Mouse (Mus musculus) C2C12 (cell line): Measurements from ENCODE around the gene Ctdspl. TPM values are rescaled to one million over a fixed set of nuclear protein-coding genes. Genes with fewer than 3 reads are reported as not detected.

Experiments used
- H3K27me3 ChIP-seq: one replicate; pipeline ENCODE4 v1.6.1; 2011; ENCODE audit not compliant: control insufficient read depth, insufficient read depth, insufficient read length
- H3K36me3 ChIP-seq: one replicate; pipeline ENCODE4 v1.6.1; 2011; ENCODE audit not compliant: control insufficient read depth, insufficient read depth
- H3K4me3 ChIP-seq: one replicate; pipeline ENCODE4 v1.5.1; 2011; ENCODE audit warnings: mild to moderate bottlenecking, control low read depth; ENCODE audit not compliant: poor library complexity, insufficient read depth, severe bottlenecking
- H3K79me2 ChIP-seq: one replicate; pipeline ENCODE4 v1.6.1; 2011; ENCODE audit not compliant: control insufficient read depth, insufficient read depth
- H3K79me3 ChIP-seq: one replicate; pipeline ENCODE4 v1.6.1; 2011; ENCODE audit warnings: low read depth, control low read depth
- H3ac ChIP-seq: one replicate; pipeline ENCODE3; 2011; ENCODE audit warnings: low read depth; ENCODE audit not compliant: control insufficient read depth, insufficient read length
- CEBPB ChIP-seq: IDR thresholded peaks from one replicate; pipeline ENCODE4 v1.6.1; 2011; ENCODE audit warnings: low read depth, mild to moderate bottlenecking, control low read depth, moderate library complexity
- CTCF ChIP-seq: IDR thresholded peaks from one replicate; pipeline ENCODE4 v1.5.1; 2011; ENCODE audit not compliant: control insufficient read depth, insufficient read depth, insufficient read length
- FOSL1 ChIP-seq: IDR thresholded peaks from one replicate; pipeline ENCODE4 v1.8.0; 2011; ENCODE audit warnings: mild to moderate bottlenecking, low read length; ENCODE audit not compliant: poor library complexity, insufficient read depth, severe bottlenecking
- MAX ChIP-seq: IDR thresholded peaks from one replicate; pipeline ENCODE4 v1.6.1; 2011; ENCODE audit warnings: mild to moderate bottlenecking, control low read depth
- MYOD1 ChIP-seq: IDR thresholded peaks from one replicate; pipeline ENCODE4 v1.6.1; 2011; ENCODE audit warnings: low read depth; ENCODE audit not compliant: control insufficient read depth, insufficient read length
- MYOG ChIP-seq: IDR thresholded peaks from one replicate; pipeline ENCODE4 v1.6.1; 2011; ENCODE audit not compliant: control insufficient read depth, insufficient read length; ENCODE audit errors: extremely low read depth
- USF1 ChIP-seq: IDR thresholded peaks from one replicate; pipeline ENCODE4 v1.6.1; 2011; ENCODE audit warnings: low read depth, mild to moderate bottlenecking, control low read depth, moderate library complexity
- polyA plus RNA-seq: library from polyadenylated mRNA; unstranded; fragments of >200 nt; fragmentation: generic; extraction: Trizol; gene quantifications from one replicate; pipeline ENCODE4 v1.2.1, GENCODE M21; 2012; ENCODE audit warnings: missing spikeins

The Ctdspl gene
- polyA plus RNA-seq, 1 experiment: 5.6 TPM

GRCm38 (mm10) chr9:118881946-118882284 is 44.3 kb upstream of the Ctdspl start:
- no peak overlapping the region for H3K4me3 ChIP-seq
- H3K36me3 ChIP-seq: no peaks in the 10 kb centered on the region
- peaks cover 6% of the 10 kb centered on the region for H3K27me3 ChIP-seq
- no peak for TF ChIP-seq CEBPB
- TF ChIP-seq MYOG: no peak
- no peak for TF ChIP-seq FOSL1
- TF ChIP-seq USF1: no peak
- TF ChIP-seq CTCF: no peak
- TF ChIP-seq MAX: no peak
- TF ChIP-seq MYOD1: no peak
- H3K79me3 ChIP-seq: no peaks in the 10 kb centered on the region
- H3K79me2 ChIP-seq: no peaks in the 10 kb centered on the region
- H3ac ChIP-seq: no peak overlapping the region

- TF ChIP-seq MAX (no peak), CEBPB (no peak), MYOD1 (no peak), USF1 (no peak), CTCF (no peak), MYOG (no peak), FOSL1 (no peak)
- Histone ChIP-seq H3K36me3 (no peaks in the 10 kb centered on the region), H3K79me2 (no peaks in the 10 kb centered on the region), H3ac (no peak overlapping the region), H3K4me3 (no peak overlapping the region), H3K27me3 (peaks cover 6% of the 10 kb centered on the region), H3K79me3 (no peaks in the 10 kb centered on the region)
Observed at GRCm38 (mm10) chr9:118883150-118883549, 43.1 kb upstream of the Ctdspl start.

GRCm38 (mm10) chr9:118885785-118886184 is 40.5 kb upstream of the Ctdspl start:
- Histone ChIP-seq H3K4me3 (no peak overlapping the region), H3K79me3 (no peaks in the 10 kb centered on the region), H3K27me3 (peaks cover 6% of the 10 kb centered on the region), H3K79me2 (no peaks in the 10 kb centered on the region), H3K36me3 (no peaks in the 10 kb centered on the region), H3ac (no peak overlapping the region)
- TF ChIP-seq CEBPB: no peak
- TF ChIP-seq MAX: no peak
- no peak for TF ChIP-seq MYOD1
- TF ChIP-seq CTCF: no peak
- no peak for TF ChIP-seq USF1
- TF ChIP-seq MYOG: no peak
- TF ChIP-seq FOSL1: no peak

GRCm38 (mm10) chr9:118887201-118887600 is 39.1 kb upstream of the Ctdspl start:
- H3K79me3 ChIP-seq: no peaks in the 10 kb centered on the region
- H3K4me3 ChIP-seq: no peak overlapping the region
- no peak overlapping the region for H3ac ChIP-seq
- no peaks in the 10 kb centered on the region for H3K36me3 ChIP-seq
- no peak for TF ChIP-seq MYOD1
- TF ChIP-seq CTCF: no peak
- no peak for TF ChIP-seq FOSL1
- TF ChIP-seq CEBPB: no peak
- TF ChIP-seq MYOG: no peak
- no peak for TF ChIP-seq MAX
- TF ChIP-seq USF1: no peak
- no peaks in the 10 kb centered on the region for H3K79me2 ChIP-seq
- peaks cover 8% of the 10 kb centered on the region for H3K27me3 ChIP-seq

GRCm38 (mm10) chr9:118887734-118888133 is 38.5 kb upstream of the Ctdspl start:
- H3K4me3 ChIP-seq: no peak overlapping the region
- H3K36me3 ChIP-seq: no peaks in the 10 kb centered on the region
- no peaks in the 10 kb centered on the region for H3K79me2 ChIP-seq
- TF ChIP-seq FOSL1: no peak
- TF ChIP-seq MYOD1: no peak
- TF ChIP-seq CEBPB: no peak
- no peak for TF ChIP-seq MAX
- TF ChIP-seq MYOG: no peak
- peaks cover 3% of the 10 kb centered on the region for H3K27me3 ChIP-seq
- no peak overlapping the region for H3ac ChIP-seq
- no peaks in the 10 kb centered on the region for H3K79me3 ChIP-seq

- Histone ChIP-seq H3K79me2 (no peaks in the 10 kb centered on the region), H3K4me3 (no peak overlapping the region), H3ac (no peak overlapping the region), H3K27me3 (peaks cover 8% of the 10 kb centered on the region), H3K79me3 (no peaks in the 10 kb centered on the region), H3K36me3 (no peaks in the 10 kb centered on the region)
- no peak for TF ChIP-seq MYOG
- no peak for TF ChIP-seq MYOD1
- TF ChIP-seq MAX: no peak
- TF ChIP-seq CEBPB: no peak
- no peak for TF ChIP-seq USF1
- TF ChIP-seq CTCF: no peak
- TF ChIP-seq FOSL1: no peak
Observed at GRCm38 (mm10) chr9:118890149-118890548, 36.1 kb upstream of the Ctdspl start.
